Mouse (Mus musculus) megakaryocyte-erythroid progenitor cell, adult 5-6 weeks (primary cell): ENCODE measurements around the gene Thbs4. TPM values are rescaled to one million over a fixed set of nuclear protein-coding genes. Genes with fewer than 3 reads are reported as not detected.

Experiments used
- ATAC-seq: replicated peaks from 2 replicates; pipeline ENCODE4 v1.8.0; 2016; ENCODE audit warnings: mild to moderate bottlenecking, inconsistent platforms; ENCODE audit not compliant: severe bottlenecking, poor library complexity, low FRiP score, low TSS enrichment
- total RNA-seq, 2 experiments: library from RNA; stranded (forward) in 1 of 2; stranded (reverse) in 1 of 2; fragments of 200-1000, 215-1000 nt in 1 of 2; fragments of >200 nt in 1 of 2; fragmentation: Nextera tagmentation in 1 of 2; gene quantifications; 2 replicates each; pipeline ENCODE4 v1.2.3; 2014 to 2017

Gene Thbs4
- total RNA-seq, 2 experiments from 2014 or later, result not detected

GRCm38 (mm10) chr13:92731811-92732210, 62.8 kb downstream of the Thbs4 start:
- no peak for ATAC-seq

- no peak for ATAC-seq
Measured at GRCm38 (mm10) chr13:92729811-92730210, 64.8 kb downstream of the Thbs4 start.

GRCm38 (mm10) chr13:92722389-92722788, 72.2 kb downstream of the Thbs4 start:
- no peak for ATAC-seq

GRCm38 (mm10) chr13:92721006-92721405, 73.6 kb downstream of the Thbs4 start:
- no peak for ATAC-seq

- ATAC-seq, result no peak
Measured at GRCm38 (mm10) chr13:92717851-92718665, 76.6 kb downstream of the Thbs4 start.

GRCm38 (mm10) chr13:92712619-92713018, 82.0 kb downstream of the Thbs4 start:
- peak; percentile 30; the same call in 1 of the 2 replicates for ATAC-seq

GRCm38 (mm10) chr13:92711821-92712220, 82.8 kb downstream of the Thbs4 start:
- ATAC-seq, result no peak

GRCm38 (mm10) chr13:92710361-92710760, 84.3 kb downstream of the Thbs4 start:
- ATAC-seq, result no peak

- ATAC-seq, result no peak
Measured at GRCm38 (mm10) chr13:92709535-92709934, 85.1 kb downstream of the Thbs4 start.

GRCm38 (mm10) chr13:92708466-92708865, 86.2 kb downstream of the Thbs4 start:
- no peak for ATAC-seq

- ATAC-seq, result no peak
Measured at GRCm38 (mm10) chr13:92707941-92708340, 86.7 kb downstream of the Thbs4 start.

GRCm38 (mm10) chr13:92706342-92707061, 88.1 kb downstream of the Thbs4 start:
- no peak for ATAC-seq

GRCm38 (mm10) chr13:92705016-92705535, 89.5 kb downstream of the Thbs4 start:
- ATAC-seq, result no peak

GRCm38 (mm10) chr13:92704189-92704588, 90.4 kb downstream of the Thbs4 start:
- ATAC-seq, result no peak

GRCm38 (mm10) chr13:92703241-92704027, 91.2 kb downstream of the Thbs4 start:
- no peak for ATAC-seq

GRCm38 (mm10) chr13:92702035-92702434, 92.6 kb downstream of the Thbs4 start:
- no peak for ATAC-seq
